Mouse (Mus musculus): ENCODE results near the gene Armh3. TPM values are rescaled to one million over a fixed set of nuclear protein-coding genes. Genes with fewer than 3 reads are reported as not detected.
A peak's percentile ranks its signal among the peaks of the same experiment; 100 is the strongest.

Gene Armh3
- polyA plus RNA-seq, 2 experiments: 13.6 to 13.7 TPM

- H3K27ac ChIP-seq (replicated peaks; ENCODE audit: low read depth, low read length): no peak overlapping the region
- H3K9me3 ChIP-seq (ENCODE audit: control insufficient read depth, low read length): no peaks in the 10 kb centered on the region
- H3K36me3 ChIP-seq (ENCODE audit: control insufficient read depth, insufficient read depth, low read length): peaks cover 37% of the 10 kb centered on the region
- no peak overlapping the region for H3K4me2 ChIP-seq (replicated peaks; ENCODE audit: low read depth, low read length, severe bottlenecking)
- H3K9ac ChIP-seq (ENCODE audit: low read depth, low read length, severe bottlenecking): no peak overlapping the region
- 83% methylated on average over 3 of the region's 3 CpGs for WGBS
- no peak for ATAC-seq (ENCODE audit: low FRiP score, low read depth)
- H3K4me3 ChIP-seq (replicated peaks; ENCODE audit: low read length): no peak overlapping the region
- no peak for DNase-seq (ENCODE audit: low spot score)
- H3K27me3 ChIP-seq (ENCODE audit: control insufficient read depth, insufficient read depth, low read length): no peaks in the 10 kb centered on the region
- TF ChIP-seq POLR2A (IDR thresholded peaks at IDR 0.05; ENCODE audit: borderline replicate concordance, extremely low read depth, insufficient read depth, insufficient read length): no peak
- H3K4me1 ChIP-seq (ENCODE audit: control insufficient read depth, insufficient read depth, low read length): no peaks in the 10 kb centered on the region
Observed at GRCm38 (mm10) chr19:45916026-45916425, 82.3 kb downstream of the Armh3 start.

GRCm38 (mm10) chr19:45913036-45913435, 85.3 kb downstream of the Armh3 start:
- Histone ChIP-seq H3K4me2 (replicated peaks; ENCODE audit: low read depth, low read length, severe bottlenecking) (no peak overlapping the region), H3K27ac (replicated peaks; ENCODE audit: low read depth, low read length) (no peak overlapping the region), H3K9me3 (ENCODE audit: control insufficient read depth, low read length) (no peaks in the 10 kb centered on the region), H3K36me3 (ENCODE audit: control insufficient read depth, insufficient read depth, low read length) (peaks cover 14% of the 10 kb centered on the region; the same call in 1 of the 2 replicates), H3K4me3 (replicated peaks; ENCODE audit: low read length) (no peak overlapping the region), H3K27me3 (ENCODE audit: control insufficient read depth, insufficient read depth, low read length) (no peaks in the 10 kb centered on the region), H3K4me1 (ENCODE audit: control insufficient read depth, insufficient read depth, low read length) (no peaks in the 10 kb centered on the region), H3K9ac (ENCODE audit: low read depth, low read length, severe bottlenecking) (no peak overlapping the region)
- DNase-seq (ENCODE audit: low spot score): peak; percentile 6
- no peak for ATAC-seq (ENCODE audit: low FRiP score, low read depth)
- TF ChIP-seq POLR2A (IDR thresholded peaks at IDR 0.05; ENCODE audit: borderline replicate concordance, extremely low read depth, insufficient read depth, insufficient read length): no peak
- 43% methylated on average over 5 of the region's 5 CpGs for WGBS

GRCm38 (mm10) chr19:45912376-45912775, 85.9 kb downstream of the Armh3 start:
- Histone ChIP-seq H3K27me3 (ENCODE audit: control insufficient read depth, insufficient read depth, low read length) (no peaks in the 10 kb centered on the region), H3K9me3 (ENCODE audit: control insufficient read depth, low read length) (no peaks in the 10 kb centered on the region), H3K4me2 (replicated peaks; ENCODE audit: low read depth, low read length, severe bottlenecking) (no peak overlapping the region), H3K9ac (ENCODE audit: low read depth, low read length, severe bottlenecking) (no peak overlapping the region), H3K4me3 (replicated peaks; ENCODE audit: low read length) (no peak overlapping the region), H3K4me1 (ENCODE audit: control insufficient read depth, insufficient read depth, low read length) (no peaks in the 10 kb centered on the region), H3K27ac (replicated peaks; ENCODE audit: low read depth, low read length) (no peak overlapping the region), H3K36me3 (ENCODE audit: control insufficient read depth, insufficient read depth, low read length) (peaks cover 16% of the 10 kb centered on the region)
- no peak for TF ChIP-seq POLR2A (IDR thresholded peaks at IDR 0.05; ENCODE audit: borderline replicate concordance, extremely low read depth, insufficient read depth, insufficient read length)
- ATAC-seq (ENCODE audit: low FRiP score, low read depth) (no peak), DNase-seq (ENCODE audit: low spot score) (no peak)
- WGBS: 94% methylated on average over 6 of the region's 6 CpGs

- H3K9me3 ChIP-seq (ENCODE audit: control insufficient read depth, low read length): no peaks in the 10 kb centered on the region
- no peaks in the 10 kb centered on the region for H3K27me3 ChIP-seq (ENCODE audit: control insufficient read depth, insufficient read depth, low read length)
- no peak overlapping the region for H3K27ac ChIP-seq (replicated peaks; ENCODE audit: low read depth, low read length)
- H3K4me3 ChIP-seq (replicated peaks; ENCODE audit: low read length): no peak overlapping the region
- TF ChIP-seq POLR2A (IDR thresholded peaks at IDR 0.05; ENCODE audit: borderline replicate concordance, extremely low read depth, insufficient read depth, insufficient read length): no peak
- ATAC-seq (ENCODE audit: low FRiP score, low read depth) (no peak), DNase-seq (ENCODE audit: low spot score) (no peak)
- H3K36me3 ChIP-seq (ENCODE audit: control insufficient read depth, insufficient read depth, low read length): peaks cover 17% of the 10 kb centered on the region
- H3K4me1 ChIP-seq (ENCODE audit: control insufficient read depth, insufficient read depth, low read length): no peaks in the 10 kb centered on the region
- no peak overlapping the region for H3K9ac ChIP-seq (ENCODE audit: low read depth, low read length, severe bottlenecking)
- H3K4me2 ChIP-seq (replicated peaks; ENCODE audit: low read depth, low read length, severe bottlenecking): no peak overlapping the region
- WGBS: 86% methylated on average over 10 of the region's 10 CpGs
Observed at GRCm38 (mm10) chr19:45911236-45912025, 86.9 kb downstream of the Armh3 start.

GRCm38 (mm10) chr19:45908246-45908645, 90.0 kb downstream of the Armh3 start:
- no peak for TF ChIP-seq POLR2A (IDR thresholded peaks at IDR 0.05; ENCODE audit: borderline replicate concordance, extremely low read depth, insufficient read depth, insufficient read length)
- no peak for DNase-seq (ENCODE audit: low spot score)
- 97% methylated on average over 3 of the region's 3 CpGs for WGBS

More at GRCm38 (mm10) chr19:45908246-45908645, 90.0 kb downstream of the Armh3 start:
- Histone ChIP-seq H3K4me1 (ENCODE audit: control insufficient read depth, insufficient read depth, low read length) (no peaks in the 10 kb centered on the region), H3K4me3 (replicated peaks; ENCODE audit: low read length) (no peak overlapping the region), H3K27ac (replicated peaks; ENCODE audit: low read depth, low read length) (no peak overlapping the region), H3K9me3 (ENCODE audit: control insufficient read depth, low read length) (no peaks in the 10 kb centered on the region), H3K9ac (ENCODE audit: low read depth, low read length, severe bottlenecking) (no peak overlapping the region), H3K27me3 (ENCODE audit: control insufficient read depth, insufficient read depth, low read length) (no peaks in the 10 kb centered on the region), H3K4me2 (replicated peaks; ENCODE audit: low read depth, low read length, severe bottlenecking) (no peak overlapping the region), H3K36me3 (ENCODE audit: control insufficient read depth, insufficient read depth, low read length) (peaks cover 6% of the 10 kb centered on the region; the same call in 1 of the 2 replicates)
- ATAC-seq (ENCODE audit: low FRiP score, low read depth): no peak
